Mouse (Mus musculus) forebrain, postnatal 0 days (tissue): ENCODE data around the gene Mettl7a2. TPM values are rescaled to one million over a fixed set of nuclear protein-coding genes. Genes with fewer than 3 reads are reported as not detected.
"Not testable (repeated sequence)": the region's sequence is repeated elsewhere in the genome, so short reads cannot be mapped to it uniquely, and the experiment has no call there.

Experiments used
- ATAC-seq: fragments of 200-750 bp; cut with Nextera tagmentation; 2 replicates; pipeline ENCODE4 v1.8.0; 2017; ENCODE audit warnings: mild to moderate bottlenecking, moderate library complexity
- DNase-seq: peaks from one replicate; pipeline ENCODE4 v3.0.0-alpha.2; 2015
- H3K27ac ChIP-seq: fragments of 300-500 bp; sonication (generic); 2 replicates; pipeline ENCODE4 v1.5.1; 2014; ENCODE audit warnings: low read depth, mild to moderate bottlenecking, antibody characterized with exemption, low read length, moderate library complexity, mixed read lengths
- H3K27me3 ChIP-seq: fragments of 300-500 bp; sonication (generic); 2 replicates; pipeline ENCODE4 v1.6.1; 2014; ENCODE audit warnings: mild to moderate bottlenecking, low read length, mixed read lengths; ENCODE audit not compliant: insufficient read depth
- H3K36me3 ChIP-seq: fragments of 300-500 bp; sonication (generic); 2 replicates; pipeline ENCODE4 v1.6.1; 2014; ENCODE audit warnings: mild to moderate bottlenecking, moderate library complexity; ENCODE audit not compliant: insufficient read depth
- H3K4me1 ChIP-seq: fragments of 300-500 bp; sonication (generic); 2 replicates; pipeline ENCODE4 v1.6.1; 2014; ENCODE audit warnings: antibody characterized with exemption; ENCODE audit not compliant: insufficient read depth
- H3K4me2 ChIP-seq: fragments of 300-500 bp; sonication (generic); 2 replicates; pipeline ENCODE4 v1.6.1; 2014; ENCODE audit warnings: low read depth, mild to moderate bottlenecking, moderate library complexity
- H3K4me3 ChIP-seq: fragments of 300-500 bp; sonication (generic); 2 replicates; pipeline ENCODE4 v1.5.1; 2014; ENCODE audit warnings: low read depth, low read length, mixed read lengths
- H3K9ac ChIP-seq: fragments of 300-500 bp; sonication (generic); 2 replicates; pipeline ENCODE4 v1.6.1; 2014; ENCODE audit warnings: mild to moderate bottlenecking
- H3K9me3 ChIP-seq: fragments of 300-500 bp; sonication (generic); 2 replicates; pipeline ENCODE4 v1.6.1; 2016; ENCODE audit warnings: low read length
- CTCF ChIP-seq: sonication (generic); IDR thresholded peaks from 2 replicates; pipeline ENCODE4 v1.5.1; 2016; ENCODE audit warnings: antibody characterized with exemption, control low read depth, low read depth
- WGBS: fragments of 180-500 bp; shearing (Covaris S2); extraction: QIAGEN DNeasy Blood & Tissue Kit; methylation state at CpG from one replicate; pipeline ENCODE4 v1.1.7; 2014; 5-methylcytosine and 5-hydroxymethylcytosine counted together
- polyA plus RNA-seq: library from polyadenylated mRNA; unstranded; fragments of >200 nt; fragmentation: Nextera tagmentation; extraction: Ambion mirVana; gene quantifications from 2 replicates; pipeline ENCODE4 v1.2.1, GENCODE M21; 2015
- total RNA-seq: library from RNA; depleted of rRNA; stranded (reverse); fragments of >200 nt; gene quantifications from 2 replicates; pipeline ENCODE4 v1.2.3, GENCODE M21; 2014

Mettl7a2 gene
- total and polyA plus RNA-seq, 2 experiments from 2014 or later: not detected

- no peaks in the 10 kb centered on the region for H3K27me3 ChIP-seq
- ATAC-seq (no peak), DNase-seq (no peak)
- H3K9ac ChIP-seq: no peak overlapping the region
- H3K4me3 ChIP-seq: no peak overlapping the region
- no peaks in the 10 kb centered on the region for H3K9me3 ChIP-seq
- no peaks in the 10 kb centered on the region for H3K36me3 ChIP-seq
- no peaks in the 10 kb centered on the region for H3K4me1 ChIP-seq
- no peak overlapping the region for H3K4me2 ChIP-seq
- WGBS: 43% methylated on average over 14 of the region's 14 CpGs
- TF ChIP-seq CTCF: no peak
- no peak overlapping the region for H3K27ac ChIP-seq
Observed at GRCm38 (mm10) chr15:100346761-100347160, 6.2 kb upstream of the Mettl7a2 start.

GRCm38 (mm10) chr15:100349496-100349895 is 3.5 kb upstream of the Mettl7a2 start:
- DNase-seq (no peak), ATAC-seq (no peak)
- Histone ChIP-seq H3K9ac (no peak overlapping the region), H3K36me3 (no peaks in the 10 kb centered on the region), H3K9me3 (no peaks in the 10 kb centered on the region), H3K4me1 (no peaks in the 10 kb centered on the region), H3K4me2 (no peak overlapping the region), H3K4me3 (no peak overlapping the region), H3K27ac (no peak overlapping the region), H3K27me3 (no peaks in the 10 kb centered on the region)
- TF ChIP-seq CTCF: no peak
- 55% methylated on average over 2 of the region's 2 CpGs for WGBS

- DNase-seq: no peak
- ATAC-seq: no peak
- no peaks in the 10 kb centered on the region for H3K9me3 ChIP-seq
- no peaks in the 10 kb centered on the region for H3K36me3 ChIP-seq
- no peaks in the 10 kb centered on the region for H3K27me3 ChIP-seq
- WGBS: 79% methylated on average over 6 of the region's 6 CpGs
- H3K4me2 ChIP-seq: no peak overlapping the region
- H3K4me3 ChIP-seq: no peak overlapping the region
- no peaks in the 10 kb centered on the region for H3K4me1 ChIP-seq
- no peak overlapping the region for H3K9ac ChIP-seq
- no peak overlapping the region for H3K27ac ChIP-seq
- no peak for TF ChIP-seq CTCF
Observed at GRCm38 (mm10) chr15:100351501-100352060, 1.4 kb upstream of the Mettl7a2 start.

- DNase-seq, H3K36me3 ChIP-seq, H3K4me3 ChIP-seq, H3K27ac ChIP-seq, H3K27me3 ChIP-seq, ATAC-seq, H3K4me1 ChIP-seq, H3K9me3 ChIP-seq, H3K4me2 ChIP-seq, H3K9ac ChIP-seq: not testable (repeated sequence)
- 96% methylated on average over 17 of the region's 22 CpGs for WGBS
Observed at GRCm38 (mm10) chr15:100353399-100353798, 399 bp downstream of the Mettl7a2 start.

- TF ChIP-seq CTCF: no peak
Observed at GRCm38 (mm10) chr15:100355876-100356275, 2.9 kb downstream of the Mettl7a2 start.

GRCm38 (mm10) chr15:100364242-100364641 is 11.2 kb downstream of the Mettl7a2 start, which contains the start of gene Higd1c:
Gene Higd1c (plus strand): TSS chr15:100364542.
- no peak for TF ChIP-seq CTCF
- no peak for ATAC-seq
- whole genome bisulfite sequencing: 74% methylated on average over 7 of the region's 7 CpGs

More at GRCm38 (mm10) chr15:100355876-100356275, 2.9 kb downstream of the Mettl7a2 start:
- DNase-seq: no peak
- Histone ChIP-seq H3K9ac (no peak overlapping the region), H3K27me3 (no peaks in the 10 kb centered on the region), H3K27ac (no peak overlapping the region), H3K9me3 (no peaks in the 10 kb centered on the region), H3K36me3 (no peaks in the 10 kb centered on the region), H3K4me3 (no peak overlapping the region), H3K4me1 (no peaks in the 10 kb centered on the region), H3K4me2 (no peak overlapping the region)
- no peak for ATAC-seq
- WGBS: 94% methylated on average over 5 of the region's 5 CpGs

GRCm38 (mm10) chr15:100365967-100366366 is 13.0 kb downstream of the Mettl7a2 start:
- not testable (repeated sequence) for H3K9me3 ChIP-seq, H3K36me3 ChIP-seq, H3K27ac ChIP-seq, DNase-seq, H3K9ac ChIP-seq, H3K4me2 ChIP-seq, H3K27me3 ChIP-seq, H3K4me1 ChIP-seq, H3K4me3 ChIP-seq, ATAC-seq
- 49% methylated on average over 9 of the region's 9 CpGs for WGBS

More at GRCm38 (mm10) chr15:100364242-100364641, 11.2 kb downstream of the Mettl7a2 start, which contains the start of gene Higd1c:
- Histone ChIP-seq H3K4me2 (no peak within 1 kb of the TSS), H3K36me3 (no peaks in the 10 kb centered on the region), H3K27ac (no peak within 1 kb of the TSS), H3K4me3 (no peak within 1 kb of the TSS), H3K4me1 (no peaks in the 10 kb centered on the region), H3K27me3 (no peaks in the 10 kb centered on the region), H3K9ac (no peak within 1 kb of the TSS), H3K9me3 (no peaks in the 10 kb centered on the region)
- DNase-seq: no peak
